Mouse (Mus musculus): ENCODE data around the gene Pou3f3. TPM values are rescaled to one million over a fixed set of nuclear protein-coding genes. Genes with fewer than 3 reads are reported as not detected.

Pou3f3 gene
- polyA plus RNA-seq, 1 experiment from 2014 or later = 0.03 TPM

DNA sequence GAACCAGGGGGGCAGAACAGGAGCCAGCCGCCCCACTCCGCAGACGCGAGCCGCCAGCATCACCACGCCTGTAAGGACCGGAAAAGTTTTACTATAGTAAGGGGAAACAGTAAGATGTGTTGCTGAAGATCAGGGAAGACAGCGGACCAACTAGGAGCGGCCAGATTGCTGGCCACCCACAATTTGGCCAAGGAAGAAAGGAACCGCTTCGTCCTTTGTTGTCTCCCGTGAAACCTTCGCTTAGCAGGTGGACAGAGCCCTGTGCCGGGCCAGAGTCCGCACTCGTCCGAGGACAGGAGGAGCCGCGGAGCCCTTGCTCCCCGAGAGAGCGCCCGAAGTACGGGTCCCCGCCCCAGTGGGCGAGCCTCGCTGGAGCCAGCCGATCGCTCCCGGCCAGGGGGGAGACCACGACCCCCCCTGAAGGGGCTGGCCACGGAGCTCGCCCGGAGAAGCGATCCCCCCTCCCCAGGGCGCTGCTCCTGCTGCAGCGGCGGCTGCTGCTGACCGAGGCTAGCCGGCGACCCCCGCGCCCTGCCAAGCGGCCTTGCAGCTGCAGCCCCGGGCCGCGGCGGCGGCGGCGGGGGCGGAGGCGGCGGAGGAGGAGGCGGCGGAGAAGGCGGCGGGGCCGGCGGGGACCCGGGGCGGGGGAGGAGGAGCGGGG lies 933 bp downstream of the Pou3f3 start:
- no peak for ATAC-seq (ENCODE audit: insufficient read depth)
- Histone ChIP-seq H3K4me2 (peak overlapping the region; percentile 56), H3K9ac (no peak overlapping the region), H3K4me1 (replicated peaks) (peaks cover 14% of the 10 kb centered on the region), H3K27ac (replicated peaks) (no peak overlapping the region), H3K36me3 (replicated peaks) (no peaks in the 10 kb centered on the region), H3K9me3 (replicated peaks) (no peaks in the 10 kb centered on the region), H3K4me3 (replicated peaks) (peak overlapping the region; percentile 33), H3K27me3 (peaks cover 97% of the 10 kb centered on the region)
- under 1% methylated on average over 37 of the region's 62 CpGs for WGBS (ENCODE audit: insufficient replicate concordance)

DNA sequence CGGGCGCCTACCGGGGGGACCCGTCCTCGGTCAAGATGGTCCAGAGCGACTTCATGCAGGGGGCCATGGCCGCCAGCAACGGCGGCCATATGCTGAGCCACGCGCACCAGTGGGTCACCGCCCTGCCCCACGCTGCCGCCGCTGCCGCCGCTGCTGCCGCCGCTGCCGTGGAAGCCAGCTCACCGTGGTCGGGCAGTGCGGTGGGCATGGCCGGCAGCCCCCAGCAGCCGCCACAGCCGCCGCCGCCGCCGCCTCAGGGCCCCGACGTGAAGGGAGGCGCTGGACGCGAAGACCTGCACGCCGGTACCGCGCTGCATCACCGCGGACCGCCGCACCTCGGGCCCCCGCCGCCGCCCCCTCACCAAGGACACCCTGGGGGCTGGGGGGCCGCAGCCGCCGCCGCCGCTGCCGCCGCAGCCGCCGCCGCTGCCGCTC lies 1.8 kb downstream of the Pou3f3 start:
- H3K9ac ChIP-seq = no peak overlapping the region
- peaks cover 97% of the 10 kb centered on the region for H3K27me3 ChIP-seq

DNA sequence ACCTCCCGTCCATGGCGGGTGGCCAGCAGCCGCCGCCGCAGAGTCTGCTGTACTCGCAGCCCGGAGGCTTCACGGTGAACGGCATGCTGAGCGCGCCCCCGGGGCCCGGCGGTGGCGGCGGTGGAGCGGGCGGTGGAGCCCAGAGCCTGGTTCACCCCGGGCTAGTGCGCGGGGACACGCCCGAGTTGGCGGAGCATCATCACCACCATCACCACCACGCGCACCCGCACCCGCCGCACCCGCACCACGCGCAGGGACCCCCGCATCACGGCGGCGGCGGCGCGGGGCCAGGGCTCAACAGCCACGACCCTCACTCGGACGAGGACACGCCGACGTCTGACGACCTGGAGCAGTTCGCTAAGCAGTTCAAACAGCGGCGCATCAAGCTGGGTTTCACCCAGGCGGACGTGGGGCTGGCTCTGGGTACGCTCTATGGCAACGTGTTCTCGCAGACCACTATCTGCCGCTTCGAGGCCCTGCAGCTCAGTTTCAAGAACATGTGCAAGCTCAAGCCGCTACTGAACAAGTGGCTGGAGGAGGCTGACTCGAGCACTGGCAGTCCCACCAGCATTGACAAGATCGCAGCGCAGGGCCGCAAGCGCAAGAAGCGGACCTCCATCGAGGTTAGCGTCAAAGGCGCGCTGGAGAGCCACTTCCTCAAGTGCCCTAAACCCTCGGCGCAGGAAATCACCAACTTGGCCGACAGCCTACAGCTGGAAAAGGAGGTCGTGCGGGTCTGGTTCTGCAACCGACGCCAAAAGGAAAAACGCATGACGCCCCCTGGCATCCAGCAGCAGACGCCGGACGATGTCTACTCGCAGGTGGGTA lies 2.4 kb downstream of the Pou3f3 start:
- Histone ChIP-seq H3K4me2 (peak overlapping the region; percentile 56), H3K9ac (no peak overlapping the region), H3K4me3 (replicated peaks) (peak overlapping the region; percentile 33), H3K9me3 (replicated peaks) (no peaks in the 10 kb centered on the region), H3K27ac (replicated peaks) (no peak overlapping the region), H3K27me3 (peaks cover 94% of the 10 kb centered on the region), H3K36me3 (replicated peaks) (no peaks in the 10 kb centered on the region), H3K4me1 (replicated peaks) (peaks cover 14% of the 10 kb centered on the region)
- ATAC-seq (ENCODE audit: insufficient read depth) = no peak
- WGBS (ENCODE audit: insufficient replicate concordance) = 1% methylated on average over 70 of the region's 80 CpGs

More for the DNA sequence above, 1.8 kb downstream of the Pou3f3 start:
- Histone ChIP-seq H3K4me3 (replicated peaks) (peak overlapping the region; percentile 33), H3K27ac (replicated peaks) (no peak overlapping the region), H3K4me1 (replicated peaks) (peaks cover 14% of the 10 kb centered on the region), H3K36me3 (replicated peaks) (no peaks in the 10 kb centered on the region), H3K9me3 (replicated peaks) (no peaks in the 10 kb centered on the region), H3K4me2 (peak overlapping the region; percentile 56)
- ATAC-seq (ENCODE audit: insufficient read depth) = no peak
- 2% methylated on average over 53 of the region's 58 CpGs for WGBS (ENCODE audit: insufficient replicate concordance)

DNA sequence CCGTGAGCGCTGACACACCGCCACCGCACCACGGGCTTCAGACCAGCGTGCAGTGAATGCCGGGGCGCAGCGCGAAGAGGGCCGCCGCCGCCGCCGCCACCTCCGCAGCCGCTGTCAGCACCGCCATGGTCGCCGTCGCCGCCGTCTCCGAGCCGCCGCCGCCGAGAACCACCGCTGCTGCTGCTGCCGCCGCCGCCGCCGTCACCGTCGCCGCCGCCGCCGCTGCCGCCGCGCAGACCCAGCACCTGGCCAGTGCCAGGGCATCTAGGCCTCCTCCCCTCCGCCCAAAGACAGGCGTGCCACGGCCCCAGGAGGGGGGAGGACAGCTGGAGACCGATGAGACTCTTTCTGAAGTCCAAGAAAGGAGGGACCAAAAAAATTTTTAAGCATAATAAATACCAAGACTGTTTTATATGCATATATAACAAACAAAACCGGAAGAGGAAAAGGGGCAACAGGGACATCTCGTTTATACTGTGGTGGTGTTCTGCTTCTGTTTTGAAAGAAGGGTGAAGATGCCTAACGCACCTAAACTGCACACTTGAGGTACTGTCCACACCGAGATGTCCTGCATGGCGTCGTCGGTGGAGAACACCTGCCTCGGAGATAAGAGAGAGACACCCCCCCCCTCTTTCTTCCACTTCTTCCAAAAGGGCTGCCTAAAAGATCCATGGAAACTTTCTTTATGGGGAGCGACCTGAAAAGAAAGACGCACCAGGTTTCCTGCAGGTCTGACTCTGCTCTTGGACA lies 3.2 kb downstream of the Pou3f3 start:
- peaks cover 94% of the 10 kb centered on the region for H3K27me3 ChIP-seq
- WGBS (ENCODE audit: insufficient replicate concordance) = under 1% methylated on average over 57 of the region's 57 CpGs

GRCm38 (mm10) chr1:42699471-42699871 lies 3.9 kb downstream of the Pou3f3 start:
- ATAC-seq (ENCODE audit: insufficient read depth) = no peak
- under 1% methylated on average over 19 of the region's 19 CpGs for WGBS (ENCODE audit: insufficient replicate concordance)
- Histone ChIP-seq H3K4me1 (replicated peaks) (peaks cover 14% of the 10 kb centered on the region), H3K9ac (no peak overlapping the region), H3K4me2 (no peak overlapping the region), H3K27me3 (peaks cover 94% of the 10 kb centered on the region), H3K27ac (replicated peaks) (no peak overlapping the region), H3K4me3 (replicated peaks) (no peak overlapping the region), H3K9me3 (replicated peaks) (no peaks in the 10 kb centered on the region), H3K36me3 (replicated peaks) (no peaks in the 10 kb centered on the region)

More for the DNA sequence above, 3.2 kb downstream of the Pou3f3 start:
- no peak overlapping the region; the same call in 1 of the 2 replicates for H3K4me2 ChIP-seq
- ATAC-seq (ENCODE audit: insufficient read depth) = no peak
- no peaks in the 10 kb centered on the region for H3K9me3 ChIP-seq (replicated peaks)
- H3K9ac ChIP-seq = no peak overlapping the region
- H3K4me3 ChIP-seq (replicated peaks) = no peak overlapping the region
- H3K36me3 ChIP-seq (replicated peaks) = no peaks in the 10 kb centered on the region
- no peak overlapping the region for H3K27ac ChIP-seq (replicated peaks)
- H3K4me1 ChIP-seq (replicated peaks) = peaks cover 14% of the 10 kb centered on the region

GRCm38 (mm10) chr1:42700171-42700570 lies 4.6 kb downstream of the Pou3f3 start:
- H3K4me3 ChIP-seq (replicated peaks) = no peak overlapping the region
- 6% methylated on average over 3 of the region's 3 CpGs for WGBS (ENCODE audit: insufficient replicate concordance)
- H3K36me3 ChIP-seq (replicated peaks) = no peaks in the 10 kb centered on the region

DNA sequence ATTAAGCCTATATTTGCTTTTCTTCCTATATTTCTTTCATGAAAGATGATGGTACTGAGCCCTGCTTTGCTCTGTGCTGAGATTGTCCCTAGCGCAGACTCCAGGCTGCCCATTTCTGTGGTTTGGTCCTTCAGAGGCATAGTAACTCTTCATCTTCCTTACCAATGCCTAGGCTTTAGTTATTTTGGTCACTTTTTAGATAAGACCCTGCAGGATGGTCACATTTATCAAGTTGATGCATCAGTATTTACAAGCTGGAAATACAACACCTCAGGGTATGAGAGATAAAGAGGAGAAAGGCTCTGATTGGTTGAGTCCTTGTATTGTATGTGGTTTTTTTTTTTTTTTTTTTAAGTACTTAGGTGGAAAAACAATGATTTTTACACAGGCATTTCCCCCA lies 5.2 kb downstream of the Pou3f3 start:
- WGBS (ENCODE audit: insufficient replicate concordance) = 13% methylated on average over 1 of the region's 1 CpGs
- no peak overlapping the region for H3K4me3 ChIP-seq (replicated peaks)
- no peak overlapping the region for H3K9ac ChIP-seq
- H3K27me3 ChIP-seq = peaks cover 94% of the 10 kb centered on the region
- H3K36me3 ChIP-seq (replicated peaks) = no peaks in the 10 kb centered on the region
- no peak overlapping the region for H3K27ac ChIP-seq (replicated peaks)
- ATAC-seq (ENCODE audit: insufficient read depth) = no peak
- H3K4me1 ChIP-seq (replicated peaks) = peaks cover 14% of the 10 kb centered on the region
- no peaks in the 10 kb centered on the region for H3K9me3 ChIP-seq (replicated peaks)
- H3K4me2 ChIP-seq = no peak overlapping the region

More at GRCm38 (mm10) chr1:42700171-42700570, 4.6 kb downstream of the Pou3f3 start:
- no peak overlapping the region for H3K27ac ChIP-seq (replicated peaks)
- H3K9ac ChIP-seq = no peak overlapping the region
- peaks cover 94% of the 10 kb centered on the region for H3K27me3 ChIP-seq
- no peak for ATAC-seq (ENCODE audit: insufficient read depth)
- H3K9me3 ChIP-seq (replicated peaks) = no peaks in the 10 kb centered on the region
- no peak overlapping the region for H3K4me2 ChIP-seq
- H3K4me1 ChIP-seq (replicated peaks) = peaks cover 14% of the 10 kb centered on the region

DNA sequence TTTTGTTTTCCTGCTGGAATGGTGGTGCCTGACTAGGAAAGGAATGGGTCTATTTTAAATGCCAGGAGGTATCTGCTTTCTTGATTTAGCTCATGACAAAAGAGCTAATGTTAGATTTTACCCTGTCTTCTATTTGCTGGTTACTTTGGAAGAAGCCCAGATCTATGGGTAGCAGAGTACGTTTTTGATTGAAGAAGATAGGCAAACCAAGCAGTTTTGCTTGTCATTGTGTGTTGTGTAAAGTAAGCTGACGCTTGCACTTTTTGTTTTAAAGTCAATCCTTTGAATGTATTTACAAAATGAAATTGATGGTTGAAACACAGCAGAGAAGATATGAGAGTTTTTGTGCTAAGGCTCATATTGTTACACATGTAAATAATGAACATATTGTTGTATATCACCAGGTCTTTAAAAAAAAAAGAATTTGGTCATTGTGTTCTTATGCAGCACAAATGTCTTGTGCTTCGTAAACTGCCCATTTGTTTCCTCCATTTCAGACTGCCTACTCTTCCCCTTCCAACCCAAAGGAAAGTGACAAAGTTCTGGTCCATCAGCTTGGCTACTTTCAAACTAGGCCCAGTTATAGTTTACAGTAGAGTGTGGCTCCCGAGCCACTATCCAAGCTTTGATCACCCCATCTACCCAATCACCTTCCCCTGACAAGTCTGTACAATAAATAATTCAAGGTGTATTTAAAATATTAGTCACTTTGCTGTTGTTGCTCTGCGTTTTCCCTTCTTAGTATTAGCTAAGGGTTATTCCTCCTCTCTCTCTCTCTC lies 6.5 kb downstream of the Pou3f3 start:
- WGBS (ENCODE audit: insufficient replicate concordance) = 12% methylated on average over 5 of the region's 5 CpGs

GRCm38 (mm10) chr1:42702984-42703383 lies 7.4 kb downstream of the Pou3f3 start:
- H3K27me3 ChIP-seq = peaks cover 94% of the 10 kb centered on the region
- ATAC-seq (ENCODE audit: insufficient read depth) = no peak
- no peak overlapping the region for H3K9ac ChIP-seq

More for the DNA sequence above, 6.5 kb downstream of the Pou3f3 start:
- H3K36me3 ChIP-seq (replicated peaks) = no peaks in the 10 kb centered on the region
- no peak for ATAC-seq (ENCODE audit: insufficient read depth)
- H3K9ac ChIP-seq = no peak overlapping the region
- H3K27ac ChIP-seq (replicated peaks) = no peak overlapping the region
- peaks cover 94% of the 10 kb centered on the region for H3K27me3 ChIP-seq
- no peaks in the 10 kb centered on the region for H3K9me3 ChIP-seq (replicated peaks)
- no peak overlapping the region for H3K4me3 ChIP-seq (replicated peaks)
- no peak overlapping the region for H3K4me2 ChIP-seq
- H3K4me1 ChIP-seq (replicated peaks) = peaks cover 9% of the 10 kb centered on the region

DNA sequence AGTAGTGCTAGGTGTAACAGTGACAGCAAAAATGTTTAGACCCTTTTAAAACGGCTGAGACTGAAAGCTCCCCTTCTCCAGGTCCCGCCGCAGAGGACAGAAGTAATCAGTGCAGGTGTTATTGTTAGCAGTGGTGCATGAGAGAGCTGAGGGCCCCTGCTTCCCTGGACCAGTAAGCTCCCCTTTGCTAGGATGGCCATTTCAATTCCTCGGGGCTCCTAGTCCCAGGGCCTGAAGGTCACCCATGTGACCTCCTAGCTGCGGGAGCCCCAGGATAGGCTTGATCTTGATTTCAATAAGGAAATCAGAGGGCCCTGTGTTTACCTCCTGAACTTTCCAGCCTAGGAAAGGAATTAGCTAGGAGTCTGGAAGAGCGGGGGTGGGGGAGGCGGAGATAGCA lies 7.9 kb downstream of the Pou3f3 start:
- H3K9ac ChIP-seq = no peak overlapping the region

More at GRCm38 (mm10) chr1:42702984-42703383, 7.4 kb downstream of the Pou3f3 start:
- Histone ChIP-seq H3K9me3 (replicated peaks) (no peaks in the 10 kb centered on the region), H3K4me3 (replicated peaks) (no peak overlapping the region), H3K36me3 (replicated peaks) (no peaks in the 10 kb centered on the region), H3K27ac (replicated peaks) (no peak overlapping the region), H3K4me1 (replicated peaks) (peaks cover 1% of the 10 kb centered on the region; the same call in 1 of the 2 replicates), H3K4me2 (no peak overlapping the region)
- WGBS (ENCODE audit: insufficient replicate concordance) = 3% methylated on average over 9 of the region's 9 CpGs

More for the DNA sequence above, 7.9 kb downstream of the Pou3f3 start:
- no peak overlapping the region for H3K27ac ChIP-seq (replicated peaks)
- no peak overlapping the region for H3K4me2 ChIP-seq
- ATAC-seq (ENCODE audit: insufficient read depth) = no peak
- peaks cover 94% of the 10 kb centered on the region for H3K27me3 ChIP-seq
- no peaks in the 10 kb centered on the region for H3K4me1 ChIP-seq (replicated peaks)
- H3K4me3 ChIP-seq (replicated peaks) = no peak overlapping the region
- H3K9me3 ChIP-seq (replicated peaks) = no peaks in the 10 kb centered on the region
- WGBS (ENCODE audit: insufficient replicate concordance) = 8% methylated on average over 7 of the region's 7 CpGs
- H3K36me3 ChIP-seq (replicated peaks) = no peaks in the 10 kb centered on the region
